Mouse (Mus musculus) lung, adult 2 months (tissue): ENCODE results near the gene Ctnnd1.

ENCODE experiments used
- CTCF ChIP-seq: fragments of 200-500 bp; IDR thresholded peaks from 2 replicates; pipeline ENCODE4 v1.5.1; 2011; ENCODE audit warnings: mild to moderate bottlenecking, low read length, control low read depth; ENCODE audit not compliant: insufficient read depth
- POLR2A ChIP-seq: fragments of 200-500 bp; IDR thresholded peaks from 2 replicates; pipeline ENCODE4 v1.6.1; 2011; ENCODE audit warnings: low read depth, mild to moderate bottlenecking, control low read depth, low read length, borderline replicate concordance; ENCODE audit errors: extremely low read depth

- TF ChIP-seq CTCF (no peak), POLR2A (no peak)
Observed at GRCm38 (mm10) chr2:84634934-84635482, 15.6 kb downstream of the Ctnnd1 start.
